Mouse (Mus musculus) T-helper 2 cell (primary cell): ENCODE results near the gene Camk2g.

Experiments
- in situ Hi-C: fragments of 300-600 bp; cut with MboI, MseI; formaldehyde crosslinking; loops from one replicate; pipeline ENCODE4 v1.15.1; 2025; ENCODE audit warnings: high pct_unique_total_duplicates

The Camk2g gene

DNA sequence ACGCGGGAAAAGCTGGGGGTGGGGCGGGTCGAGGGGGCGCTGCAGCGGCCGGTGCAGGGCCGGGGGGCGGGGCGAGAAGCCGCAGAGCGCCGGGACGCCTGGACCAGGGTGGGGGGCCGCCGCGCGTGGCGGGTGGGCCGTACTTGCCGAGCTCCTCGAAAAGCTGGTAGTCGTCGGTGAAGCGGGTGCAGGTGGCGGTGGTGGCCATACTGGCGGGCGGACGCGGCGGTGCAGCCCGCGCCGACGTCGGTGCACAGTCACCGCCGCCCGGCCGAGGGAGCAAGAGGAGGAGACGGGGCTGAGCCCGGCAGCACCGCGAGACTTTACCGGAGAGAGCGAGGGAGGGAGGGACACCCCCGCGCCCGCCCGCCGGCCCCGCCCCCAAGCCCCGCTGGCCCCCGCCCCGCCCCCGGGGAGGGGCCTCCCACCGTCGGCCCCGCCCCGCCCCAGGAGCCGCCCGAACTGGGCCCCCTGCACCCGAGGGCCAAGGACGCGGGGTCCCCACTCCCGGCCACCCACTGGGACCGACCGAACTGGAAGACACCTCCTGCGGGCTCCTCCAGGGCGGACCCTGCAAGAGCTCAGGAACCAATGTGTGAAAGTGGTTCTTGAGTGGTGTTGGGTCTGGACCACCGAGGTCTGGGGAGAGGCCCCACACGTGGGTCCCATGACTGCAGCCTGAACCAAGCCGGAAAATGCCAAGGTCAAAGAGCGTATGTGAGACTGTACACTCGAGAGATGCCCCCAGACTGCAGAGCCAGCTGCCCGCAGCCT is at the start of gene Camk2g:
Gene Camk2g (minus strand): TSS at position 331 of the 774 bp plus-strand sequence.
- in situ Hi-C loops: no loop called here

DNA sequence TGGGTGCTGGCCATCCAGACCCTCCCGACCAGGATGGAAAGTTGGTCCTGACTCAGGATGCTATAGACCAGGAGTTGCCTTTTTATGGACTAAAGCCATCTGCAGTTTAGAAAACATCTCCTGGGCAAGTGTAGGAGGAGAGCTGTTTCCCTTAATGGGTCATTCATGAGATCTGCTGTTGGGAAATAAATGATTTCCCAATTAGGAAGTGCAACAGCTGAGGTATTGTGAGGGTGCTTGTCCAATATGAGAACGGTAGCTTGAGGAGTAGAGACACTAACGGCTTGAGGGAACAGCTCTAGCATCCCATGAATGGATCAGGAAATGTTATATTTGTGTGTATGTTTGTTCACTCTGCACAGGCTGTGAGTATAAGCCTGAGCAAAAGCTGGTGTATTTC is 48.7 kb upstream of the Camk2g start:
- in situ Hi-C loops: no loop called here

DNA sequence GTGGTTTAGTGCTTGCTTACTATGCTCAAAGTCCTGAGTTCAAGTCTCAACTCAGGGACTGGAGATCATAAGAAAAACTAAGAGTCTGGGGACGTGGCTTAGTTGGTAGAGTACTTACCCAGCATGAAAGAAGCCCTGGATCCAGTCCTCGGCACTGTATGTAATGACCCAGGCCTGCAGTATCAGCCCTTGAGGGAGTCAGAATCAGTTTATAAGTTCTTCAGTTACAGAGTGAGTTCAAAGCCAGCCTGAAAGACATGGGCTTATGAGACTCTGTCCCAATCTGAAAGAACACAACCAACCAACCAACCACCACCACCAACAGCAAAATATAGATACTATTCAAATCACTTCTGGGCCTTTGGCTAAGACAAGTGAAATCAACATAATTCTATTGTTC is 47.6 kb upstream of the Camk2g start:
- in situ Hi-C loops: no loop called here

- in situ Hi-C loops: no loop called here
Observed at GRCm38 (mm10) chr14:20837681-20838080, 43.8 kb upstream of the Camk2g start.

GRCm38 (mm10) chr14:20836905-20837376 is 43.1 kb upstream of the Camk2g start:
- in situ Hi-C loops: no loop called here

DNA sequence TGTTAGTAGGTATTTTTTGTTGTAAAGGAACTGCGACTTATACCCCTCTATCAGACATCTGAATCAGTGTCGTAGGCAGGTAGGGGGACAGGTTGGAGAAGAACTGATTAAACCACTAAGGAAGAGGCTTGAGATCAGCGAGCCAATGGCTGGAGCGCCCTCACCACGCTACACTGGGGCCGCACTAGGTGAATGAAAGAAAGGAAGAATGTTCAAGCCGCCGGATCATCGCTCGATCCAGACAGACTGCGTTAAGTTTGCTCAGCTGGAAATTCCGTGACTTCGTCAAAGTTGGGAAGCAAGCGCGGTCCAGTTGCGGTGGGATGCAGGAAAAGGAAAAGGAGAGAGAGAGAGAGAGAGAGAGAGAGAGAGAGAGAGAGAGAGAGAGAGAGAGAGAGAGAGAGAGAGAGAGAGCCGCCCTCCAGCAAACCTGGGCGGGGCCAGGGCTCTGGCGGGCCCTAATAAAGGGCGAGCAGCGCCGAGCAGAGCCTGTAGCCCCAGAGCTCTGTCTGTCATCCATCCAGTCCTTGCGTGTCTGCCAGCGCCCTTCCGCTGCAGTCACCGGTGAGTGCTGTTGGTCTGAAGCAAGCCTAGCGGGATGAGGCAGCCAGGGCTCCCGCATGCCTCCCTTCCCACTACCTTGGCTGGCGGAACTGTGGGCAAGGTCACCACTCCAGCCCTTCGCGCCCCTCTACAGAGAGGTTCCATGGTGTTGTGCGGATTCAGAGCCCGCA is 42.5 kb upstream of the Camk2g start, which contains the start of gene Plau:
Gene Plau (plus strand): TSS at position 490 of the 734 bp plus-strand sequence.
- in situ Hi-C loops: no loop called here

DNA sequence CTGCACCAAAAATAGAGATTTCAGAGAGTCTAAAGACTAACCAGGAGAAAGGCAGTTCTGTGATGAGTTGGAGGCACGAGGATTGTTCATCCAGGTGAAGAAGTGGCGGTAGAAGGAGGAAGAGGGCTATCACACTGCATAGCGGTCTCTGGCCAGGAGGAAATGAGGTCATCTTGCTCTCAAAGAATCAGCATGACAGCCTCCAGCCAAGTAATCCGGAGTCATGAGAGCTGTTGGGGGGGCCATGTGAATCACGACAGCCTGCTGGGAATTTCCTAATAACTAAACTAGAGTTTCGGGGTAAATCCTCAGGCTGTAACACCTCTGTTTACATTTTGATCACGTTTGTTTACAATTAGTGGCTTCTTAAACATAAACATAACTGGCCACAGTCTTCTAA is 40.2 kb upstream of the Camk2g start:
- in situ Hi-C loops: no loop called here

DNA sequence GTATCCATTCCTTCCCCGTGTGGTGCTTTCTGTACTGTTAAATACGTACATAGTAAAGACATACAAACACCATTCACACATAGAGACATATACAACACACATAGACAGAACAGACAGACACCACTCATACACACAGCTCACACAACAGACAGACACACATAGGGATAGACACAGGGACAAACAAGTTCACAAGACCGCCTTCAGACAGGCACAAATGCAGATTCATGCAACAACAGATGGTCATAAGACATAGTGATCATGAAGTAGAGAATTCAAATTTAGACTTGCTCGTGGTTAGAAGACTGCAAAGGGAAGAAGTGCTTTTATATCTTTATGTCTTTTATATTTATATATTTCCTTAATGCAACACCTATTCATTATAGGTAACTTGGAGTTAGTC is 39.6 kb upstream of the Camk2g start:
- in situ Hi-C loops: no loop called here

DNA sequence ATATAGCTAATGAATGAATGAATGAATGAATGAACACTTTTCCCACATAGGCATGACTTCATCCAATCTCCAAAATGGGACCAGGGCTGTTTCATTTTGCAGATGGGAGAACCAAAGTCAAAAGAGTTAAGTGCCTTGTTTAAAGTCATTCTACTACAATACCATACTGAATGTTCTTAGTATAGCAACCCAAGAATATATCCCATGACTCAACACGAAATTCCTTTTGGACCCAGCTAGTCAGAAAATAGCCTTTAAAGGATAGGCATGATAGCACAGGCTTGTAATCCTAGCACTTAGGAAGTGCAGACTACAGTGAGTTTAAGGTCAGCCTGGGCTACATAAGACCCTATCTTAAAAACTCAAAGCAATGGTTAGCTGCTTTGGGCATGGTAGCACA is 38.0 kb upstream of the Camk2g start:
- in situ Hi-C loops: no loop called here

GRCm38 (mm10) chr14:20831141-20831910 is 37.4 kb upstream of the Camk2g start:
- in situ Hi-C loops: no loop called here

GRCm38 (mm10) chr14:20829523-20830366 is 35.9 kb upstream of the Camk2g start:
- in situ Hi-C loops: no loop called here

GRCm38 (mm10) chr14:20828524-20828923 is 34.6 kb upstream of the Camk2g start:
- in situ Hi-C loops: no loop called here

- in situ Hi-C loops: no loop called here
Observed at GRCm38 (mm10) chr14:20827491-20827890, 33.6 kb upstream of the Camk2g start.

DNA sequence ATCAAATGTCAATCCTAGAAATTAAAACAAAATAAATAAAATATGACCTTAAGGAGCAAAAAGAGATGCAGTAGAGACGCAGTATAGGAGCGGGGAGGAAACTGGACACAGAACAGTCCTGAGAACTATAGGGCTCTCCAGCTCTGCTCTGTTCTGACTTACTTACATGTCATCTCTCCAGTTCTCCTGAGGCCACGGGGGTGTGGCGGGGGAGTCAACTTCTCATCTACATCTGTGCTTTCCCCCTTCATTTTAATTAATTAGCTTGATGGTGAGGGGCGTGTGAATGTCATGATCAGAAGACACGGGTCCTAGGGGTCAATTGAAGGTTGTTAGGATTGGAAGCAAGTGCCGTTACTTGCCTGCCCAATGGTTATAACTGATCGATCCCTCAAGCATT is 33.2 kb upstream of the Camk2g start:
- in situ Hi-C loops: no loop called here

- in situ Hi-C loops: no loop called here
Observed at GRCm38 (mm10) chr14:20825516-20825915, 31.6 kb upstream of the Camk2g start.

- in situ Hi-C loops: no loop called here
Observed at GRCm38 (mm10) chr14:20824517-20824916, 30.6 kb upstream of the Camk2g start.

GRCm38 (mm10) chr14:20815448-20815847 is 21.6 kb upstream of the Camk2g start:
- in situ Hi-C loops: no loop called here

GRCm38 (mm10) chr14:20811779-20812406 is 18.0 kb upstream of the Camk2g start:
- in situ Hi-C loops: no loop called here

- in situ Hi-C loops: no loop called here
Observed at GRCm38 (mm10) chr14:20811236-20811635, 17.3 kb upstream of the Camk2g start.

GRCm38 (mm10) chr14:20809820-20810219 is 15.9 kb upstream of the Camk2g start:
- in situ Hi-C loops: no loop called here

DNA sequence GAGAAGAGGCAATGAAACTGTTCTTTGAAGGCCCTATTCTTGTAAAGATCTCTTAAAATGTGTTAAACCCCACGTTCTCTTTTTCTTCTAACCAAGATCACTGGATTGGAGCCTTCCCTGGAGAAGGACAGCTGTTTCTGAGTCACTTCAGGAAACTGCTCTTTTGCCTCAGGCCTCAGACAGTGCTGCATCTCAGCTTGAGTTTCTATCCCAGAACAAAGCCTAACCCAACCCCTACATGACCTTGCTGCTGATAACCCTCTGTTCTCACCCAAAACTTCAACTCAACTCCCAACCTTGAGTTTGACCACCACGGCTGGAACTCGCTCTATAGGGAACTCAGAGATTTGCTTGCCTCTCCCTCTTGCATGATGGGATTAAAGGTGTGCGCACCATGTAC is 15.5 kb upstream of the Camk2g start:
- in situ Hi-C loops: no loop called here
